Mouse (Mus musculus) Patski (cell line): ENCODE measurements at regions not wholly inside any gene's neighbourhood (a gene's known extent, or its start where the extent isn't known, plus 50 kb on each side); places are given as distances from the start of the nearest gene placed in this dataset.

ENCODE experiments used
- ATAC-seq: fragments of 100-300 bp; one replicate; pipeline ENCODE4 v1.8.0; 2021
- CTCF ChIA-PET: fragments of 350-600 bp; sonication (Branson Sonifier 250); formaldehyde crosslinking; loops from one replicate; lab custom pipeline; 2022; ENCODE audit warnings: inconsistent platforms; lab: Charles Lee
- POLR2A ChIA-PET: fragments of 350-600 bp; sonication (Branson Sonifier 250); formaldehyde crosslinking; loops from one replicate; lab custom pipeline; 2022; ENCODE audit warnings: antibody characterized with exemption, inconsistent platforms; lab: Charles Lee
- DNase-seq: peaks from one replicate; pipeline ENCODE4 v3.0.0-alpha.2; 2011; ENCODE audit warnings: low read depth, low spot score
- H3K27me3 ChIP-seq: fragments of 371-371 bp; one replicate; pipeline ENCODE4 v1.5.1; 2021
- CTCF ChIP-seq: fragments of 100-300 bp; IDR thresholded peaks from one replicate; pipeline ENCODE4 v1.5.1; 2021
- in situ Hi-C: fragments of 300-500 bp; cut with MboI; formaldehyde crosslinking; loops from 3 replicates; pipeline ENCODE4 v1.11.1; 2018; ENCODE audit warnings: low pct_unique_long_range_greater_than_20kb, mixed read lengths

DNA sequence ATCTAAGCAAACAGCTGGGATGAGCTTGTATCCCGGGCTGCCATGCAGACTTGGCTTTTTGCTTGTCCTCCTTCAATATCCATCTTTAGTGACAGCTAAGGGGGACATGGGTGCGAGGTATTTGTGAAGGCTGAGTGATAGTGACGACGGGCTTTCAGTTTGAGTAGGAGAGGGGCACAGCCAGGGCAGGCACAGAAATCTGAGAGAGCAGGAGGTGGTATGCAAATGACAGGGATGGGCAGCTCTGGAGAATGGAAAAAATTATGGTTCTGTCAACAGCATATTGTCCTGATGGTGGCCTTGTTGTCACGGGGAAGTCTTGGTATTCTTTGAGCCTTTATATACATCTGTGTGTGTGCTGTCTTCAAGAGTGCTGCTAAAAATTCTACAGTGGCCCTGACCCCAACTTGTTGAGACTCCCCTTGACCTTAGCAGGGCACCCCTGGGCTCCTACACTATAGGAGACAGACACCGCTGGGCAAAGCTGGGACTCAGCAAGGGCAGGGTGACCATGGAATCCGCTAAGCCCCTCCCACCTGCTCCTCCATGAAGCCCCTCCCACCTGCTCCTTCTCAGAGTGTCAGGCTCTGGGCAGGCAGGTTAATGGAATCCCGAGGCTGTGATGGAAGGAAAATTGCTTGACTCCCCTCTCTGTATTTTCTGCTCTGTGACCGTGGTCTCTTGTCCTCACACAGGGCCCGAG is 156.1 kb downstream of the Matn1 start:
- DNase-seq: no peak
- in situ Hi-C loops: no loop called here
- CTCF ChIA-PET: no interaction called here

DNA sequence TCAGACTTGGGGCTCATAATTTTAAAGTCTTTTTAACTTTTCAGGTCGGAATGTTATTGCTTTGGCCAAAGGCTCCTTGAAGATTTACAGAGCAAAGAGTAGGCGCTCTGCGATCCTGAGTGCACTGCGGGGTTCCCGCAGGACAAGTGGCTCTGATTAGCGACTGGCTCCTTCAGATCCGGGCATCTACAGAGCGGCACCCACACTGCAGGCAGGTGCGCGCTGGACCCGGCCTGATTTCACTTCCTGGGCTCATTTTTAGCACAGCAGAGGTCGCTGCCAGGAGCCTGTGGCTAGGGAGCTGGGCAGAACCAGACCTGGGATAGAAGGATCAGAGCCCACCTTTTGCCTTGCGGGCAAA is 156.6 kb downstream of the Matn1 start:
- no peaks in the 10 kb centered on the region for H3K27me3 ChIP-seq
- in situ Hi-C loops: no loop called here
- ATAC-seq (no peak), DNase-seq (no peak)
- CTCF ChIA-PET: no interaction called here
- POLR2A ChIA-PET: no interaction called here
- TF ChIP-seq CTCF: no peak

More for the DNA sequence above, 156.1 kb downstream of the Matn1 start:
- ATAC-seq: no peak
- no peaks in the 10 kb centered on the region for H3K27me3 ChIP-seq
- POLR2A ChIA-PET: no interaction called here
- no peak for TF ChIP-seq CTCF

- ATAC-seq (no peak), DNase-seq (no peak)
- peaks cover under 1% of the 10 kb centered on the region for H3K27me3 ChIP-seq
- ChIA-PET POLR2A (no interaction called here), CTCF (no interaction called here)
- in situ Hi-C loops: no loop called here
- TF ChIP-seq CTCF: no peak
These were observed 158.0 kb downstream of the Matn1 start for GRCm38 (mm10) chr4:131102163-131102562.

- CTCF ChIA-PET: no interaction called here
- DNase-seq (no peak), ATAC-seq (no peak)
- in situ Hi-C loops: no loop called here
- no peak for TF ChIP-seq CTCF
- H3K27me3 ChIP-seq: peaks cover 4% of the 10 kb centered on the region
- POLR2A ChIA-PET: no interaction called here
These were observed 163.1 kb downstream of the Matn1 start for GRCm38 (mm10) chr4:131107127-131107857.

DNA sequence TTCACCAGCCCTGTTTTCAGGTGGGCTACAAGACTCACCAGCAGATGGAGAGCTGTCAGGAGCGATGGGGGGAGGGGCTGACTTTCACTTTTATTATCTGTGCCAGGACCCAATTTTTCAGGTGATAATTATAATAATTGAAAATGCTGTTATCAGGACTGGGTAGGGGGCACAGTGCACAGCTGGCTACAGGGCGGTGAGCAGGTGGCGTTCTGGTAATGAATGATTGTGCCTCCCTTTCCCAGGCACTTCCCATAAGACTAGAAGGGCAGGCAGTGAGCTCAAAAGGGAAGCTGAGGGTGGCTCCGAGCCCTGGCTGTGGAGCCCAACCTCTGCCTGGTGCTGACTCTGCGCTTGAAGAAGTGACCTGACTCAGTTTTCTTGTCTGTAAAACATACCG is 168.4 kb downstream of the Matn1 start:
- ATAC-seq (no peak), DNase-seq (no peak)
- in situ Hi-C loops: no loop called here
- POLR2A ChIA-PET: no interaction called here
- no peaks in the 10 kb centered on the region for H3K27me3 ChIP-seq
- CTCF ChIA-PET: no interaction called here
- no peak for TF ChIP-seq CTCF

DNA sequence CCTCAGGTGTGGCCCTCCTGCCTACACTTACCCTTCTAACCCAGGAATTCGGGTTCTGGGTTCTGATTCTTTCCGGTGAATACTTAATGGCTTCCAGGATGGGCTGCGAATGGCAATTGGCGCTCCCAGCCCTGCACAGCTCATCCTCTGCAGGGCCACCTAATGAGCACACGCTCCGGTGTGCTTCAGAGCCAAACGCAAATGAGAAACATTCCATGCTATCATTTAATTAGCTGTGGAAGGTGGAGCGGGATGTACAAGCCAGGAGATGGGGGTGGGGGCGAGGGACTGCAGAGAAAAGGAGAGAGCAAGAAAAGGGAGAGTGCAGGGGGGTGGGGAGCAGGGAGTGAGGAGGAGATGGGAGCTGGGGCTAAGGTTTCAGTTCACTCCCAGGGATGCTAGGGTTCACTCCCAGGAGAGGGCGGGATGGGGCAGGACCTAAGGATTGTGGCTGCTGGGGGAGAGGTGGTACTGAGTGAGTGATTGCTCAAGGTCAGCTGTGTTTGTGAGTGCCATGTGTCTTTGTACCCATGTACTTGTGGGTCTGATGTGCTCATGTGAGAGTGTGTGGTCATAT is 169.6 kb downstream of the Matn1 start:
- TF ChIP-seq CTCF: no peak
- ChIA-PET POLR2A (no interaction called here), CTCF (no interaction called here)
- in situ Hi-C loops: no loop called here
- DNase-seq (no peak), ATAC-seq (no peak)
- no peaks in the 10 kb centered on the region for H3K27me3 ChIP-seq

DNA sequence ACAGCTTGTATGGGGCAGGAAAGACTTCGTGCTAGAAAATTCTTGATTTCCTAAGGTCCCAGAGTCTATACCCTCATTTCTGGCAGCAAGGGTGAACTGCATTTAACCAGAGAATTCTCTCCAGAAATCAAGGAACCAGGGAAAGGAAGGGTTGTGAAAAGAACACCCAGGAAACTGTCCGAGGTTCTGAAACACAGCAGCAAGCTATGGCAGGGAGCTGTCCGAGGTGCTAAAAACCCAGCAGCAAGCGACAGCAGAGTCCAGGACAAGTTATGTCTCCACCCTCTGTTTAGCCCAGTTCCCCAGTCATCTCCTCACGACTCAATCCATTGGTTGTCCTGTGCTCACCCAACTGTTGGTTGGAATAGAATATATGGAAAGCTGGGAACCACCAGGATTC is 171.1 kb downstream of the Matn1 start:
- POLR2A ChIA-PET: no interaction called here
- CTCF ChIA-PET: no interaction called here

GRCm38 (mm10) chr4:131118586-131118985 is 174.4 kb downstream of the Matn1 start:
- H3K27me3 ChIP-seq: no peaks in the 10 kb centered on the region
- CTCF ChIA-PET: no interaction called here
- in situ Hi-C loops: no loop called here
- ATAC-seq: no peak
- POLR2A ChIA-PET: no interaction called here
- no peak for DNase-seq
- no peak for TF ChIP-seq CTCF

More for the DNA sequence above, 171.1 kb downstream of the Matn1 start:
- no peaks in the 10 kb centered on the region for H3K27me3 ChIP-seq
- ATAC-seq (no peak), DNase-seq (peak; percentile 12)
- TF ChIP-seq CTCF: no peak
- in situ Hi-C loops: no loop called here

GRCm38 (mm10) chr4:131119621-131120020 is 175.4 kb downstream of the Matn1 start:
- no peak for TF ChIP-seq CTCF
- ChIA-PET CTCF (no interaction called here), POLR2A (no interaction called here)
- ATAC-seq: no peak
- in situ Hi-C loops: no loop called here
- H3K27me3 ChIP-seq: no peaks in the 10 kb centered on the region
- DNase-seq: no peak

DNA sequence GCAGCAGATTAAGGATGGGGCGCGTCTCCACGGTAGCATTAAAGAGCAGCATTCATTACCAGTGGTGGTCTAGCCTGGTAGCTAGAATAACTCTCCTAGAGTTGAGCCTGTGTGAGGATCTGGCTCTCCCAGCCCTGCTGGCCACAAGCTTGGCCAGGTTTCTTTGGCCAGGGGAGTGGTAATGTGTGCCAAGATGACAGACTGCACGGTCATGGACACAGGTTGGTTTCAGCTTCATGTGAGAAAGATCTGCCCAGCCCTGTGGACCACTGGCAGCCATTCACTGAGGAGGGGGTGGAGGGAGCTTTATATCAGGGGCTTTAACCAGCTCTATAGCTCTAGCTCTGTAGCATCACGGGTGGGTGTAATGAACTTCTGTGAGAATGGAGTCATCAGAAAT is 176.5 kb downstream of the Matn1 start:
- no peak for TF ChIP-seq CTCF
- POLR2A ChIA-PET: no interaction called here

GRCm38 (mm10) chr4:131125975-131126374 is 181.8 kb downstream of the Matn1 start:
- H3K27me3 ChIP-seq: no peaks in the 10 kb centered on the region
- ATAC-seq: no peak
- in situ Hi-C loops: no loop called here
- ChIA-PET CTCF (no interaction called here), POLR2A (no interaction called here)
- DNase-seq: no peak
- no peak for TF ChIP-seq CTCF

More for the DNA sequence above, 176.5 kb downstream of the Matn1 start:
- H3K27me3 ChIP-seq: no peaks in the 10 kb centered on the region
- in situ Hi-C loops: no loop called here
- no peak for DNase-seq
- CTCF ChIA-PET: no interaction called here
- no peak for ATAC-seq
